In the genomic region with DNA sequence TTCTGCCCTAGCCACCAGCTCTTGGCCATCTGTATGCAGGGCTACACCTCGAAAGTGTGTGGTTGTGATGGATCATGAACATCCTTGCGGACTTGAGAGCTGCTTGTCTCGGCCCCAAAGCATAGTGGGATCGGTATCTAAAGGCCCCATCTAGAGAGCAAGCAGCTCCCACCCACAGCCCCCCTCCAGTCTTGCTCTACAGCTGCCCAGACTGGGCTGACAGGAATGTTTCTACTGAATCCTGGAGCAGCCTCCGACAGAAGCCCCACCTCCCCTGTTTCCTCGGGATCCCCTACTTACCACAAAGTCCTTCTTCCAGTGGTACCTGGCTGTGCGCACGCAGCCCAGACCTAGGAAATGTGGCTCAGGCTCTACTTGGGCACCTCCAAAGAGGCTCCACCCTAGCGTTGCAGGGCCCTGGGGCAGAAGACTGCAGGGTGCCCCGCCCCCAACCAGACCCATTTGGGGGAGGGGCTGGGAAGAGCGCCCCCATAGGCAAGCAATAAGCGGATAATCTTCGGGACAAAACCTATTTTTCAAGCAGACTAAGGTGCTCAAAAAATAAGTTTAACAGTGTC, we compare ENCODE assay signal across 10 mouse cellular contexts. TPM values are rescaled to one million over a fixed set of nuclear protein-coding genes. Genes with fewer than 3 reads are reported as not detected.
A peak's percentile ranks its signal among the peaks of the same experiment; 100 is the strongest.
DNase-seq lines count a peak whose midpoint lies in the region; ATAC-seq and TF ChIP-seq lines count a peak whose summit lies in the region.
"Had no signal": no experiment of that assay in that cellular context is flagged by ENCODE, and none has a peak within 500 bp of the region (broad histone marks: within the 10 kb centered on the region; RNA-seq: fewer than 3 reads in every experiment).

A gene (minus strand): TSS at position 428 of the 578 bp plus-strand sequence.

- no peak within 1 kb of the TSS for H3K27ac ChIP-seq in hindbrain, embryonic 11.5 days (ENCODE audit: low read depth, low read length)
- 0 out of 2 replicates have a peak within 1 kb of the TSS, but pooled peaks have one; percentile 29 for H3K27ac ChIP-seq in liver, postnatal 0 days (ENCODE audit: low read depth)
- H3K27ac ChIP-seq: midbrain, embryonic 12.5 days had no signal

- no peak for TF ChIP-seq CTCF in liver, postnatal 0 days (IDR thresholded peaks at IDR 0.05; ENCODE audit: low read depth)

- no peak within 1 kb of the TSS for H3K9ac ChIP-seq in hindbrain, embryonic 11.5 days (ENCODE audit: low read depth, low read length)
- 0 out of 2 replicates have a peak within 1 kb of the TSS, but pooled peaks have one; percentile 2 for H3K9ac ChIP-seq in liver, postnatal 0 days (replicated peaks)
- H3K9ac ChIP-seq: midbrain, embryonic 12.5 days had no signal

- no peaks in the 10 kb centered on the region for H3K4me1 ChIP-seq in hindbrain, embryonic 11.5 days (replicated peaks; ENCODE audit: control insufficient read depth, insufficient read depth, low read length)
- H3K4me1 ChIP-seq in liver, postnatal 0 days (ENCODE audit: insufficient read depth), result peaks cover 13% of the 10 kb centered on the region; the same call in 1 of the 2 replicates

- no peak within 1 kb of the TSS for H3K4me2 ChIP-seq in hindbrain, embryonic 11.5 days (replicated peaks; ENCODE audit: low read depth, low read length)
- H3K4me2 ChIP-seq in liver, postnatal 0 days (ENCODE audit: low read depth, low read length), result 0 out of 2 replicates have a peak within 1 kb of the TSS, but pooled peaks have one; percentile 32
- H3K4me2 ChIP-seq: midbrain, embryonic 12.5 days had no signal

- DNase-seq in adrenal gland, postnatal 4 days (ENCODE audit: low spot score in 2 of 2), result no peak
- no peak for DNase-seq in adrenal gland, postnatal 36 days
- DNase-seq in left cerebral cortex, postnatal 4 days, result peak; percentile 10
- no peak for DNase-seq in left cerebral cortex, adult 9 months (ENCODE audit: low spot score in 2 of 2)
- peak; percentile 20 for DNase-seq in hindbrain, embryonic 11.5 days (ENCODE audit: low spot score)
- no peak for DNase-seq in liver, postnatal 0 days
- no peak for DNase-seq in right cerebral cortex, adult 18-20 months
- DNase-seq in right cerebral cortex, postnatal 25 days, result no peak

- intact Hi-C loops in left cerebral cortex, postnatal 4 days (cut with DNase I), result no loop called here

- no peaks in the 10 kb centered on the region for H3K36me3 ChIP-seq in hindbrain, embryonic 11.5 days (ENCODE audit: control insufficient read depth, insufficient read depth, low read length)
- H3K36me3 ChIP-seq in liver, postnatal 0 days (replicated peaks; ENCODE audit: insufficient read depth, low read length), result no peaks in the 10 kb centered on the region
- H3K36me3 ChIP-seq: midbrain, embryonic 12.5 days had no signal

- H3K9me3 ChIP-seq in hindbrain, embryonic 11.5 days (ENCODE audit: control insufficient read depth, low read length), result no peaks in the 10 kb centered on the region
- no peaks in the 10 kb centered on the region for H3K9me3 ChIP-seq in liver, postnatal 0 days (ENCODE audit: low read length)
- H3K9me3 ChIP-seq: midbrain, embryonic 12.5 days had no signal

- no peak for TF ChIP-seq EP300 in liver, postnatal 0 days (IDR thresholded peaks at IDR 0.05; ENCODE audit: low read depth)

- no peak within 1 kb of the TSS for H3K4me3 ChIP-seq in hindbrain, embryonic 11.5 days (ENCODE audit: low read depth, low read length)
- H3K4me3 ChIP-seq in liver, postnatal 0 days (ENCODE audit: low read depth, low read length), result no peak within 1 kb of the TSS
- H3K4me3 ChIP-seq: midbrain, embryonic 12.5 days had no signal

- H3K27me3 ChIP-seq in hindbrain, embryonic 11.5 days (ENCODE audit: control insufficient read depth, insufficient read depth, low read length), result no peaks in the 10 kb centered on the region
- H3K27me3 ChIP-seq in liver, postnatal 0 days (ENCODE audit: insufficient read depth, low read length), result no peaks in the 10 kb centered on the region
- H3K27me3 ChIP-seq: midbrain, embryonic 12.5 days had no signal

- ATAC-seq in hindbrain, embryonic 11.5 days (ENCODE audit: low FRiP score), result no peak
- no peak for ATAC-seq in liver, postnatal 0 days
- ATAC-seq: activated CD4-positive, CD25-positive, alpha-beta regulatory T cell, adult 4 months had no signal

- 34% methylated on average over 13 of the region's 13 CpGs for WGBS in hindbrain, embryonic 11.5 days
- 37% methylated on average over 13 of the region's 13 CpGs for WGBS in liver, postnatal 0 days (ENCODE audit: insufficient replicate concordance)

RNA-seq across cellular contexts. Expression of the gene that starts here (rescaled TPM):
- total RNA-seq in adrenal gland, postnatal 4 days (2021), result 10 to 100 TPM; 14.6 to 16.6 TPM
- 1 to 10 TPM; 5.6 to 5.8 TPM for total RNA-seq in adrenal gland, postnatal 36 days (2021)
- not detected for total RNA-seq in left cerebral cortex, postnatal 4 days (2021)
- 4.8 and 5.5 TPM in 2 replicates for polyA plus RNA-seq in hindbrain, embryonic 11.5 days (2014; fragmentation: Nextera tagmentation; extraction: Ambion mirVana)
- polyA plus RNA-seq in liver, postnatal 0 days (2015; fragmentation: Nextera tagmentation; extraction: Ambion mirVana), result 2.4 and 4.0 TPM in 2 replicates
- polyA plus RNA-seq: activated CD4-positive, CD25-positive, alpha-beta regulatory T cell, adult 4 months had no signal

Comparison
In these comparisons a context has a peak if more than half of its experiments do, and no peak if none do; other contexts are left out.
1. RNA of the gene that starts here (total RNA-seq): 14.6 to 16.6 TPM in adrenal gland, postnatal 4 days and 5.6 to 5.8 TPM in adrenal gland, postnatal 36 days; not detected in left cerebral cortex, postnatal 4 days; every median in the first group is over 4 times any median in the second.
2. Peak in DNase-seq in left cerebral cortex, postnatal 4 days; RNA of the gene not detected or under 1 TPM.